Mouse (Mus musculus): ENCODE measurements around the gene Topbp1.

Topbp1 gene

DNA sequence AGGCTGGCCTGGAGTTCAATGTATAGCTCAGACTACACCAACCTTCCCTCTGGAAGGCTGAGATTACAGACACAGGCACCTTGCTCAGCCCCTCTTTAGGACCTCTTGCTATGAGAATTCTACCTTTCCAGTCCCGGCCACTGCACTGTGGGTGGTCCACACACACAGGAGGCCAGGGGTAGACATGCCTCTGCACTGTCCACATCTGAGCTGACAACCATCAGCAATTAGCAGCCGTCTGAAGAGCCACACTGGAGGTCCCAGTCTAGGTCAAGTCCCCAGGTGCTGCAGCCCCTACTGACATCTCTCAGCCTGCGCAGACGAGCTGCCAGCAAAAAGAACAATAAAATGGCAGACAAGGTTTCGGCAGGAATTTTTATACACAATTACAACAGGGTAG is 81.6 kb downstream of the Topbp1 start:
- no peak for DNase-seq (ENCODE audit: low read depth)

DNA sequence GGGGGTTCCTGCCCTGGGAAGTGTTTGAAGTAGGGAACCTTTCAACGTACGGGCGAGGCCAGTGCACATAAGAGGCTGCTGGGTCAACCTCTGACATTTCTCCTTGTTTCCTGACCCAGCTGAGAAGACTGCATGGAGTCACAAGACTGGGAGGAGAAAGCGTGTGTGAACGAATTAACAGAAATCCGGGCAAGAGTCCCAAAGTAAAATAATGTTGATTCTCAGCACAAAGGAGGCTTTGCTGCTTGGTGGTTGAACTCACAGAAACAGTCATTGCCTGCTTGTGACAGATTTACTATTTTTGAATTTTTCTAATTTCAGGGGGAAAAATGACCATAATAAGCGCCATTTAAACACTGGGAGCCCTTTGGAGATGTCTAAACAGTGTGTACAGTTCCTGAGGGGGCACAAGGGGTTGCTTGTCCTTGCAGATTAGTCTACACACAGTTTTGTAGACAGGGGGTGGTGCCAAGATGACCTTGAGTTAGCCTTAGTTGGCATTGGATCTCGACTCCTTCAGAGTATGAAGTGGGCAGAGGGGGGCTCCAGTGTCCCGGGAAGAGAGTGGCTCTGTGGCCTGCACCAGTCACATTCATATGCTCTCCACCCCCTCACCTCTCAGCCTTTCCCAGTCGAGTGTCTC is 82.1 kb downstream of the Topbp1 start:
- DNase-seq (ENCODE audit: low read depth): no peak

DNA sequence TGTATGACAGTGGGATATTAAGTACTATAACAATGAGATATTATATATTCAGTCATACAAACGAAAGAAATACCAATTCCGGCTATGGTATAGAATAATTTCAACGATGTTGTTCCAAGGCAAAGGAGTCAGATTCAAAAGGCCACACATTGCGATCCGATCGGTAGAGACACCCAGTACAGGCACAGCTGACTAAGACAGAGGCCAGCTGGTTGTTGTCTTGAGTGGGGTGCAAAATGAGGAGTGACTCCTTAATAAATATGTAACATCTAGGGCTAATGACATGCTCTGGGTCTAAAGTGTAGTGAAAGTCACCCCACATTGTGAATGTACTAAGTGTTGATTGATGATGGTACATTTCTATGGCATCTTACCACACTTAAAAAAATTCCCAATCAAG is 84.2 kb downstream of the Topbp1 start:
- DNase-seq (ENCODE audit: low read depth): no peak

DNA sequence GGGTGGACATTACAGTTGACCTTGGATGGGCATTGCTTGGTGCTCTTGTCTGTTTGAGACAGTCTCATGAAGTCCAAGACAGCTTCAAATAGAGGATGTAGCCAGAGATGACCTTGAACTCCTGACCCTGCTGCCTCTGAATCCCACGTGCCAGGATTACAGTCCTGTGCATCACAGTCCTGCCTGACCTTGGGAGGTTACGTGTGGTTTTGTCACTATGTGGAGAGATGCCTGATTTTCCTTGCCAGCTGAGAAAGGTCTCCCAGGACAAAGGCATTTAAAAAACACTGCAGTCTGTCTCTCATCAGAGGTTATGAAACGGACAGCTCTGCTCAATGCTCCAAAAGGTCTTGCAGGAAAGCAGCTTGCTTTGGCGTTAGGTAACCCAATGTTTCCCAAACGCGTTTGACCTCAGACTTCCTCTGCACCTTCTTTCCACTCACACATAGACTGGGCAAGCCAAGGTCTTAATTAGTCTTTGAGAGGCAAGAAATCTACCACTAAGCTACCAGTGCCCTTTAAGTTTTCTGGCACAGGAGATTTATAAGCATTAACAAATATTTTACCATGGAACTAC is 86.9 kb downstream of the Topbp1 start:
- no peak for DNase-seq (ENCODE audit: low read depth)

DNA sequence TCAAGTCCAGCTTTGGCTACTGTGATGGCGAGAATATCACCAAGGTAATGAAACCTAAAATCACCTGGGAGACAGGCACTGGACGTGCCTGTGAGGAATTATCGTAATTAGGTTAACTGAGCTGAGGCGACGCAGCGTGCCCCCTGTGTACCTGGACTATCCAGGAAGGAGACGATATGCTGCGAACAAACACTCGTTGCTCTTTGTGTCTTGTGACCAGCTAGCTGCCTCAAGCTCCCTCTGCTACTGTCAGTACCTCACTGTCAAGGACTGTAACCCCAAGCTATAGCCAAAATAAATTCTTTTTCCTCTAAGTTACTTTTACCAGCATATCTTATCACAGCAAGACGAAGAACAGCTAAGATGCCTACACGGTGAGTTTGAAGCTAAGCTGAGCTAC is 88.2 kb downstream of the Topbp1 start:
- no peak for DNase-seq (ENCODE audit: low read depth)

DNA sequence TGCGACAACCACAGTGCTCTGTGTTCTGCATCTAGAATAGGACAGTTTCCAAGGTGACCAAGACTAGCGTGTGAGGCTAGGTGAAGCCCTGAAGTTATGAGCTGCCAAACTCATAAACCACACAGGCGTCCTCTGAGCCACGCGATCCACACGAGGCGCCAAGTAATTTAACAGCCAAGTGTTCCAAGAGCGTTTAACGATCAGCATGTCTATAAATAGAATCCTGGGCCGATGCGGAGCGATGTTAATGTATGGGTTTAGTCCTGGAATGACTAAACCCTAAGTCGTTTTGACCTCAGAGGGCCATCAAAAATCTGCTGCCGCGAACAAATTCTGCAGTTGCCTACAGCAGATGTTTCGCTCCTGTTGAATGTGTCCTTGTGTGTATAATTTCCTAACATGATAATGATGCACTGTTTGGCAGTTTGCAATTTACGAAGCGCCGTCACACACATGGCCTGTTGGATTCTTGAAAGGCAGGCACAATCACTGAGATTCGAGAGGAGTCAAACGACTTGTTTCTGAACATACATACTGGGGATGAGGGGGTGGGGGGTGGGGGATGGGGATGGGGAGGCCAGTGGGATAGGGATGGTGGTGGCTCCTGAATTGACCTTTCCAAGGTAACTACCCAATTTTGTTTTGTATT is 93.6 kb downstream of the Topbp1 start:
- DNase-seq (ENCODE audit: low read depth): no peak

Data from c-Kit-positive CD71-negative TER-119-negative erythroid progenitor cells, embryonic 14.5 days (primary cell).